Mouse (Mus musculus) midbrain, embryonic 11.5 days (tissue): Measurements from ENCODE around the gene Ppp2ca. TPM values are rescaled to one million over a fixed set of nuclear protein-coding genes. Genes with fewer than 3 reads are reported as not detected.
"Not testable (repeated sequence)": the region's sequence is repeated elsewhere in the genome, so short reads cannot be mapped to it uniquely, and the experiment has no call there.

Source experiments
- ATAC-seq: fragments of 200-750 bp; cut with Nextera tagmentation; 2 replicates; pipeline ENCODE4 v1.8.0; 2017; ENCODE audit warnings: moderate TSS enrichment, moderate library complexity; ENCODE audit not compliant: low FRiP score
- DNase-seq: peaks from one replicate; pipeline ENCODE4 v3.0.0; 2015; ENCODE audit warnings: low spot score; ENCODE audit errors: missing footprints
- H3K27ac ChIP-seq: fragments of 300-500 bp; sonication (generic); 2 replicates; pipeline ENCODE4 v1.5.1; 2014; ENCODE audit warnings: low read depth, low read length
- H3K27me3 ChIP-seq: fragments of 300-500 bp; sonication (generic); 2 replicates; pipeline ENCODE4 v1.6.1; 2014; ENCODE audit warnings: mild to moderate bottlenecking, low read length, moderate library complexity, mixed read lengths; ENCODE audit not compliant: control insufficient read depth, insufficient read depth
- H3K36me3 ChIP-seq: fragments of 300-500 bp; sonication (generic); 2 replicates; pipeline ENCODE4 v1.6.1; 2014; ENCODE audit warnings: mild to moderate bottlenecking, low read length, moderate library complexity, mixed read lengths; ENCODE audit not compliant: control insufficient read depth, insufficient read depth
- H3K4me1 ChIP-seq: fragments of 300-500 bp; sonication (generic); 2 replicates; pipeline ENCODE4 v1.6.1; 2014; ENCODE audit warnings: low read length; ENCODE audit not compliant: control insufficient read depth, insufficient read depth
- H3K4me2 ChIP-seq: fragments of 300-500 bp; sonication (generic); 2 replicates; pipeline ENCODE4 v1.6.1; 2014; ENCODE audit warnings: mild to moderate bottlenecking, moderate library complexity
- H3K4me3 ChIP-seq: fragments of 300-500 bp; sonication (generic); 2 replicates; pipeline ENCODE4 v1.5.1; 2014; ENCODE audit warnings: low read depth, low read length
- H3K9ac ChIP-seq: fragments of 300-500 bp; sonication (generic); 2 replicates; pipeline ENCODE4 v1.6.1; 2014; ENCODE audit warnings: low read length
- H3K9me3 ChIP-seq: fragments of 300-500 bp; sonication (generic); 2 replicates; pipeline ENCODE4 v1.6.1; 2016; ENCODE audit warnings: low read length; ENCODE audit not compliant: control insufficient read depth
- WGBS: fragments of 180-500 bp; shearing (Covaris S2); extraction: QIAGEN DNeasy Blood & Tissue Kit; methylation state at CpG from one replicate; pipeline ENCODE4 v1.1.7; 2014; 5-methylcytosine and 5-hydroxymethylcytosine counted together
- polyA plus RNA-seq: library from polyadenylated mRNA; unstranded; fragments of >200 nt; fragmentation: Nextera tagmentation; extraction: Ambion mirVana; gene quantifications from 2 replicates; pipeline ENCODE4 v1.2.1, GENCODE M21; 2014

The Ppp2ca gene
- polyA plus RNA-seq, 1 experiment from 2014 or later = 133 TPM

- H3K4me1 ChIP-seq = peaks cover 18% of the 10 kb centered on the region
- no peak overlapping the region for H3K4me2 ChIP-seq
- no peak overlapping the region for H3K9ac ChIP-seq
- no peaks in the 10 kb centered on the region for H3K27me3 ChIP-seq
- DNase-seq = no peak
- no peaks in the 10 kb centered on the region for H3K9me3 ChIP-seq
- no peaks in the 10 kb centered on the region for H3K36me3 ChIP-seq
- no peak overlapping the region for H3K4me3 ChIP-seq
- WGBS = 86% methylated on average over 4 of the region's 4 CpGs
- no peak for ATAC-seq
- no peak overlapping the region for H3K27ac ChIP-seq
Observed at GRCm38 (mm10) chr11:52102977-52103376, 4.5 kb downstream of the Ppp2ca start.

- Histone ChIP-seq H3K27me3 (no peaks in the 10 kb centered on the region), H3K27ac (no peak overlapping the region), H3K9me3 (no peaks in the 10 kb centered on the region), H3K4me2 (no peak overlapping the region), H3K36me3 (no peaks in the 10 kb centered on the region), H3K9ac (no peak overlapping the region), H3K4me1 (peaks cover 11% of the 10 kb centered on the region), H3K4me3 (no peak overlapping the region)
- DNase-seq (no peak), ATAC-seq (no peak)
Observed at GRCm38 (mm10) chr11:52105503-52105902, 7.0 kb downstream of the Ppp2ca start.

- ATAC-seq = no peak
- Histone ChIP-seq H3K9ac (no peak overlapping the region), H3K9me3 (no peaks in the 10 kb centered on the region), H3K27me3 (no peaks in the 10 kb centered on the region), H3K4me3 (no peak overlapping the region), H3K4me1 (peaks cover 7% of the 10 kb centered on the region), H3K27ac (no peak overlapping the region), H3K36me3 (no peaks in the 10 kb centered on the region), H3K4me2 (no peak overlapping the region)
- no peak for DNase-seq
- WGBS = 96% methylated on average over 2 of the region's 2 CpGs
Observed at GRCm38 (mm10) chr11:52106037-52106436, 7.6 kb downstream of the Ppp2ca start.

- Histone ChIP-seq H3K4me2 (no peak overlapping the region), H3K27ac (no peak overlapping the region), H3K9ac (no peak overlapping the region), H3K4me3 (no peak overlapping the region), H3K36me3 (no peaks in the 10 kb centered on the region), H3K9me3 (no peaks in the 10 kb centered on the region), H3K27me3 (no peaks in the 10 kb centered on the region), H3K4me1 (peaks cover 3% of the 10 kb centered on the region; the same call in 1 of the 2 replicates)
- DNase-seq (no peak), ATAC-seq (no peak)
- 93% methylated on average over 1 of the region's 1 CpGs for WGBS
Observed at GRCm38 (mm10) chr11:52106438-52106837, 8.0 kb downstream of the Ppp2ca start.

GRCm38 (mm10) chr11:52108796-52109195, 10.3 kb downstream of the Ppp2ca start:
- no peak overlapping the region for H3K4me3 ChIP-seq
- ATAC-seq = no peak
- no peaks in the 10 kb centered on the region for H3K4me1 ChIP-seq
- no peaks in the 10 kb centered on the region for H3K36me3 ChIP-seq
- WGBS = 90% methylated on average over 5 of the region's 5 CpGs
- H3K27ac ChIP-seq = no peak overlapping the region
- H3K27me3 ChIP-seq = no peaks in the 10 kb centered on the region
- DNase-seq = no peak
- no peak overlapping the region for H3K4me2 ChIP-seq
- no peaks in the 10 kb centered on the region for H3K9me3 ChIP-seq
- no peak overlapping the region for H3K9ac ChIP-seq

GRCm38 (mm10) chr11:52109421-52109820, 10.9 kb downstream of the Ppp2ca start:
- Histone ChIP-seq H3K9ac (no peak overlapping the region), H3K27me3 (no peaks in the 10 kb centered on the region), H3K4me1 (no peaks in the 10 kb centered on the region), H3K4me2 (no peak overlapping the region), H3K4me3 (no peak overlapping the region), H3K27ac (no peak overlapping the region), H3K36me3 (no peaks in the 10 kb centered on the region; the same call in 1 of the 2 replicates), H3K9me3 (no peaks in the 10 kb centered on the region)
- ATAC-seq (no peak), DNase-seq (no peak)
- WGBS = 93% methylated on average over 1 of the region's 1 CpGs

- Histone ChIP-seq H3K4me3 (no peak overlapping the region), H3K9me3 (no peaks in the 10 kb centered on the region; the same call in 1 of the 2 replicates), H3K27ac (no peak overlapping the region), H3K9ac (no peak overlapping the region), H3K4me2 (no peak overlapping the region), H3K4me1 (no peaks in the 10 kb centered on the region), H3K27me3 (no peaks in the 10 kb centered on the region), H3K36me3 (peaks cover 32% of the 10 kb centered on the region)
- WGBS = 94% methylated on average over 3 of the region's 3 CpGs
- DNase-seq = no peak
- no peak for ATAC-seq
Observed at GRCm38 (mm10) chr11:52115479-52115878, 17.0 kb downstream of the Ppp2ca start.

- peaks cover 36% of the 10 kb centered on the region for H3K36me3 ChIP-seq
- not testable (repeated sequence) for ATAC-seq, DNase-seq, H3K27me3 ChIP-seq, H3K9ac ChIP-seq, H3K9me3 ChIP-seq, H3K4me3 ChIP-seq, H3K27ac ChIP-seq, H3K4me2 ChIP-seq, H3K4me1 ChIP-seq
- 95% methylated on average over 6 of the region's 6 CpGs for WGBS
Observed at GRCm38 (mm10) chr11:52116117-52116516, 17.6 kb downstream of the Ppp2ca start.

- no peak overlapping the region for H3K4me2 ChIP-seq
- H3K4me1 ChIP-seq = no peaks in the 10 kb centered on the region
- H3K36me3 ChIP-seq = peaks cover 46% of the 10 kb centered on the region
- 96% methylated on average over 7 of the region's 7 CpGs for WGBS
- no peak for ATAC-seq
- no peak overlapping the region for H3K9ac ChIP-seq
- DNase-seq = no peak
- H3K4me3 ChIP-seq = no peak overlapping the region
- no peaks in the 10 kb centered on the region for H3K27me3 ChIP-seq
- H3K9me3 ChIP-seq = no peaks in the 10 kb centered on the region; the same call in 1 of the 2 replicates
- no peak overlapping the region for H3K27ac ChIP-seq
Observed at GRCm38 (mm10) chr11:52117156-52117555, 18.7 kb downstream of the Ppp2ca start.

- not testable (repeated sequence) for H3K4me1 ChIP-seq, DNase-seq, ATAC-seq, H3K4me2 ChIP-seq, H3K27me3 ChIP-seq, H3K4me3 ChIP-seq, H3K27ac ChIP-seq, H3K9me3 ChIP-seq, H3K9ac ChIP-seq
- peaks cover 65% of the 10 kb centered on the region for H3K36me3 ChIP-seq
Observed at GRCm38 (mm10) chr11:52120415-52120814, 21.9 kb downstream of the Ppp2ca start.
